Mouse (Mus musculus): ENCODE data around the gene Mamstr.

Mamstr gene

DNA sequence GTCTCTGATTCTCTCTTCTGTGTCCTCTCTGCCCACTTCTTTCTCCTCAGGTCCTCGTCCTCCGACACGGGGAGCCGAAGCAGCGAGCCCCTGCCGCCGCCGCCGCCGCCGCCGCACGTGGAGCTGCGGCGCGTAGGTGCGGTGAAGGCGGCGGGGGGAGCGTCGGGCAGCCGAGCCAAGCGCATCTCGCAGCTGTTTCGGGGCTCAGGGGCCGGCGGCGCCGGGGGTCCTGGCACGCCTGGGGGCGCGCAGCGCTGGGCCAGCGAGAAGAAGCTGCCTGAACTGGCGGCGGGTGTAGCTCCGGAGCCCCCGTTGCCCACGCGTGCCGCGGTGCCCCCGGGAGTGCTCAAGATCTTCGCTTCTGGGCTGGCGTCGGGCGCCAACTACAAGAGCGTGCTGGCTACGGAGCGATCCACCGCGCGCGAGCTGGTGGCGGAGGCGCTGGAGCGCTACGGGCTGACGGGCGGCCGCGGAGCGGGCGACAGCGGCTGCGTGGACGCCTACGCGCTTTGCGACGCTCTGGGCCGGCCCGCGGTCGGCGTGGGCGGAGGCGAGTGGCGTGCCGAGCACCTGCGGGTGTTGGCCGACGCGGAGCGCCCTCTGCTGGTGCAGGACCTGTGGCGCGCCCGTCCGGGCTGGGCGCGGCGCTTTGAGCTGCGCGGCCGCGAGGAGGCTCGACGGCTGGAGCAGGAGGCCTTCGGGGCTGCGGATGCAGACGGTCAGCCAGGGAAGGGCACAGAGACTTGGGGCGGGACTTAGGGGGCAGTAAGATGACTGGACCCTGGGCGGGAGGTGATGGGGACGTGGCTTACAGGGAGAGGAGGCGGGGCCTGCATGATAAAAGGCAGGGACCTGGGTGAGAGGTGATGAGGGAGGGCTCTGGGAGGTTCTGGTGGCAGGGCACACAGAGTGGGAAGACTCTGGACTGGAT, 11.1 kb upstream of the Mamstr start:
- peak; percentile 97 for DNase-seq (ENCODE audit: low read depth, low spot score)

DNA sequence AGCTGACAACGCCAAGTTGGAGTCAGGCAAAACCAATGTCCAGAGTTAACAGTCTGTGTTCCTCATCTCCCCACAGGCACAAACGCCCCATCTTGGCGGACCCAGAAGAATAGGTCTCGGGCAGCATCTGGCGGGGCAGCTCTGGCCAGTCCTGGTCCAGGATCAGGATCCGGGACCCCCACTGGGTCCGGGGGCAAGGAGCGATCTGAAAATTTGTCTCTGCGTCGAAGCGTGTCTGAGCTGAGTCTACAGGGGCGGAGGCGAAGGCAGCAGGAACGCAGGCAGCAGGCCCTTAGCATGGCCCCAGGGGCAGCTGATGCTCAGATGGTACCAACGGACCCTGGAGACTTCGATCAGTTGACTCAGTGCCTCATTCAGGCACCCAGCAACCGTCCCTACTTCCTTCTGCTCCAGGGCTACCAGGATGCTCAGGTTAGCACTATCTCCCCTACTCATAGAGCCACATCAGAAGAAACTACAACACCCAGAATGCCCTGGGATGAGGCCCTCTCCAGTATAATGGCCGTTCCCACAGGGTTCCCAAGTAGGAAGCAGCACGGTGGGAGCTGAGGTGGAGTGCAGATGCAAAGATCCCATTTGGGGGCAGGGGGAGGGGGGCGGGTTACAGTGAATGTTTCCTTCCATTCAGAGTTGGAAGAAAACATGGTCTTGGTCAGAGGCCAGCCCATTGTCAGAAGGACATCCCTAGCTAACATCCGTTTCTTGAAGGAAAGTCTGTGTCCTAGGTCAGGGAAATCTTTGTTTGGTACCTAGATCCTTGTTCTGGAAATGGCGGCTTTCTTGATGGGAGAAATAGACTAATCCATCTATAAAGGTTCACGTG, 9.5 kb upstream of the Mamstr start:
- DNase-seq (ENCODE audit: low read depth, low spot score), result no peak

DNA sequence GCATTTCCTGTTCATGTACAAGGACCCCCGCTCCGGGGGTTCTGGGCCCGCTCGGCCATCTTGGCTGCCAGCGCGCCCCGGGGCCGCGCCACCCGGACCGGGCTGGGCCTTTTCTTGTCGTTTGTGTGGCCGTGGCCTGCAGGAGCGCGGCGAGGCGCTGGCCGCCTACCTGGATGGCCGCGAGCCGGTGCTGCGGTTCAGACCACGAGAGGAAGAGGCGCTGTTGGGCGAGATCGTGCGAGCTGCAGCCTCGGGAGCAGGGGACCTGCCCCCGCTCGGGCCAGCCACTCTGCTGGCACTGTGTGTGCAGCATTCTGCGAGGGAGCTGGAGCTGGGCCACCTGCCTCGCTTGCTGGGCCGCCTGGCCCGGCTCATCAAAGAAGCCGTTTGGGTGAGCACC, 7.3 kb upstream of the Mamstr start:
- DNase-seq (ENCODE audit: low read depth, low spot score), result peak; percentile 82

DNA sequence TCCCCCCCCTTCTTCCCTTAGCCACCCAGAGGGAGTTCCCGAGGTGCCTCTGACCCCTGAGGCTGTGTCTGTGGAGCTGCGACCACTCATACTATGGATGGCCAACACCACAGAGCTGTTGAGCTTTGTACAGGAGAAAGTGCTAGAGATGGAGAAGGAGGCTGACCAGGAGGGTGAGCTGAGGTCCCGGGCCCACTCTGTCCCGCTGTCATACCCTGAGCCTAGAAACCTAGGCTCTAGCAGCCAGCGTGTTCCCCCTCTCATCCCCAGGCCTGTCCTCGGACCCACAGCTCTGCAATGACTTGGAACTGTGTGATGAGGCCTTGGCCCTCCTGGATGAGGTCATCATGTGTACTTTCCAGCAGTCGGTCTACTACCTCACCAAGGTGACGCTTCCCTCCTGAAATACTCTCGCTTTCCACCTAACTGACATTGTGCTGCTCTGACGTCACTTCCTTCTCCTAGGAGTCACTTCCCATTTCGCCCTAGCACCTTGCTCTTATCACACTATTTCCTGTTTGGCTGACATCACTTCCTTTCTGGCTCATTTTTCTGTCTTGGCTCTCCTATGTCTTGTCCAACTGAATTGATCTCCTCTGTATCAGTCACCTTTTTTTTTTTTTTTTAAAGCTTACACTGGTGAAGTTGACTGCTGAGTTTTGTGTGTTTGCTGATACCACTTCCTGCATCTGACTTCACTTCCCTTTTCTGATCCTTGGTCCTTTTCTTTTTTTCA, 4.7 kb upstream of the Mamstr start:
- no peak for DNase-seq (ENCODE audit: low read depth, low spot score)

DNA sequence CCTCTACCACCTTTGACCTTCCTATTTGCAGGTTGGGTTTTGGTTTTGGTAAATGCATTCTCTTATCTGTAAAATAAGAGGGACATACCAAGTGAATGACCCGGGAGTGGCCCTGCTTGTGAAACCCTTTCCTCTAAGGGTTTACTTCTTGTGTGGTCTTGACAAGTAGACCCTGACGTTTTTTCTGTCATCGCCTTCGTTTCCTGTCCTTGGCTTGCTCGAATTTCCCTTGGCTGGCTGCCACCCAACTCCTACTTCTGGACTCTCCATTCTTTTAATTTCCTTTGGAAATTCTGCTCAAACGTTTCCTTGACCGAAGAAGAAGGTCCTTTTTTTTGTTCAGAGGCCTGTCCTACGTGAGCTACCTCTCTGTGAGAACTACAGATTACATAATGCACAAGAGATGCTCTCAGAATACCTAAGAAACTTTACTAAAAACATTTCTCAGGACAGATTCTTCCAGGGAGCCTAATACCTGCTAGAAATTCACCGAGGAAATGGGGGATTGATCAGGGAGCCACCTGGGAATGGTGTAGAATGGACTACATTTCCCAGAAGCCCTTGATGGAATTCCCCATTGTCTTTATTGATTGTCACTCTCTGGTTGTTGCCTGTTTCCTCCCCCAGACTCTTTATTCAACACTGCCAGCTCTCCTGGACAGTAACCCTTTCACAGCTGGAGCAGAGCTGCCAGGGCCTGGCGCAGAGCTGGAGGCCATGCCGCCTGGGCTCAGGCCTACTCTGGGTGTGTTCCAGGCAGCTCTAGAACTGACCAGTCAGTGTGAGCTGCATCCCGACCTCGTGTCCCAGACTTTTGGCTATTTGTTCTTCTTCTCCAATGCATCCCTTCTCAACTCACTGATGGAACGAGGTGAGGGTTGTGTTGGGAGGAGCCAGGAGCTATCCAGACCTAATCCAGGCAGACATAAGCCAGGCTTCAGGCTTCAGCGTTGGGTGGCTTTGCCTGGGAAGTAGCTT, 3.8 kb upstream of the Mamstr start:
- no peak for DNase-seq (ENCODE audit: low read depth, low spot score)

DNA sequence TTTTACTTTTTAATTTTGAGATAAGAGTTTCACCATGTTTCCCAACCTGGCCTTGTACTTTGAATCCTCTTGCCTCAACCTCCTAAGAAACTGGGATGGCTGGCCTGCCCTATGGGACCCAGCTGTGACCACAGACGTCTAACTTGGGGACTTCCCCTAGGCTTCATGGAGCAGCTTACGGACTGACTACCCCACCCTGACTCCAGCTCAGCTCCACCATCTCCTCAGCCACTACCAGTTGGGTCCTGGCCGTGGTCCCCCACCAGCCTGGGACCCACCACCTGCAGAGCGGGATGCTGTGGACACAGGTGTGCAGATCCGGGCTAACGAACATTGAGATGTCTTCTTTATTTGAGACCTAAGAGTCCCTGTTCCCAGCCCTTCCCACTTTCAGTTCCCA, 2.1 kb upstream of the Mamstr start:
- DNase-seq (ENCODE audit: low read depth, low spot score), result no peak

DNA sequence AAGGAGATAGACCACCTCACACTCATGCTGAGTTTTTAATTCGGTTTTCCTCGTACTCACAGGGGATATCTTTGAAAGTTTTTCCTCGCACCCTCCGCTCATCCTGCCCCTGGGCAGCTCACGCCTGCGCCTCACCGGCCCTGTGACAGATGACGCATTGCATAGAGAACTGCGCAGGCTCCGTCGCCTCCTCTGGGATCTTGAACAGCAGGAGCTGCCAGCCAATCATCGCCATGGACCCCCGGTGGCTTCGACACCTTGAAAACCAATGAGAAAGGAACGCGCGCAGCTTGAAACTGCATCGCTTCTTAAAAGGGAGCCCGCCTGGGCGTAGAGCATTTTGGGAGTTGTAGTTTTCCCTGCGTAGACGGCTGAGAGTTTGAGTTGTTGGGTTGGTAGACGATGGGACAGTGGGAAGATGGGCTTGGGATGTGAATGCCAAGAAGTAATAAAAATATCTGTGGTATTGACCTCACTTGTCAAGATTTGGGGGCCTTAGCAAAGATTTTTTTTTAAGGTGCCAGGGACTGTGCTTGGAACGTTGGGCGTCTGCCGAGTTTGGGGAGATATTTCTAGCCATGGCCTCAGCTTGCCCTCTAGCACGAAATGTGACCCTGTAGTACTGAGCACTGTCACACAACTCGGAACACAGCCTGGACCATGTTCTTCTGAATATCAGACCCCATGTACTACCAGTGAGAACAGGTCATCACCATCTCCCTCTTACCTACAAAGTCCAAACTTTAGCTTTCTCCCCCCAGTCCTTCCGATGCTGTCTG, 965 bp upstream of the Mamstr start:
- peak; percentile 100 for DNase-seq (ENCODE audit: low read depth, low spot score)

DNA sequence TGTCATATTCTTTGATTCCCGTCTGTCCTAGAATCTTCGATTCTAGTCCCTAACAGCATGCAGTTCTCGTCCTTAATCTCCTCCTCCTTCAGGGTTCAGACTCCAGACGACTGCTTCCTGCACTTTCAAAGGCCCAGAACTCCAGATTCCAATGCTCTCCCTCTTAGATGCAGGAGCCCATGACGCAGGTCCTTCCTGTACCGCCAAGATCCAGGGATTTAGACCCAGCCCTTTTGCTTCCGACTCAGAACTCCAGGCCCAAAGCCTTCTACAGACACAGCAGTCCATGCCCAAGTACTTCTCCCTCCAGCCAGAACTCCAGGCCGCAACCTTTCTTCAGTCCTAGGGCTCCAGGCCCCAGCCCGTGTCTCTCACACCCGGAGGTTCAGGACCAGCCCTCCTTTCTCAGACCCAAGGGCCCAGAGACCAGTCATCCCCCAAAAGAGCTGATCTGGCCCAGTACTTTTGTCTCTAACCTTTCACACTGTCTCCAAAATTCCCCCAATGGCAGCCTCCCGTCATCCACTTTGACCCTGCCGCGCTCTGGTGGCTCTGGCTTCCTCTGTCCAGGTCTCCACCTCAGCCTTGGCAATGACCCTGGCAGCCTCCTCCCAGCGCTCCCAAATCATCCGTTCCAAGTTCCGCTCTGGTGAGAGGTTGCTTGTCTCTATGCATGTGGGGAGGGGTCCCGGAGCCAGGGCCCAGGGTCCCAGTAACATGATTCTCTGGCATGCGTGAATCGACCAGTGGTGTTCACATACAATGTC, 597 bp downstream of the Mamstr start:
- DNase-seq (ENCODE audit: low read depth, low spot score), result no peak

DNA sequence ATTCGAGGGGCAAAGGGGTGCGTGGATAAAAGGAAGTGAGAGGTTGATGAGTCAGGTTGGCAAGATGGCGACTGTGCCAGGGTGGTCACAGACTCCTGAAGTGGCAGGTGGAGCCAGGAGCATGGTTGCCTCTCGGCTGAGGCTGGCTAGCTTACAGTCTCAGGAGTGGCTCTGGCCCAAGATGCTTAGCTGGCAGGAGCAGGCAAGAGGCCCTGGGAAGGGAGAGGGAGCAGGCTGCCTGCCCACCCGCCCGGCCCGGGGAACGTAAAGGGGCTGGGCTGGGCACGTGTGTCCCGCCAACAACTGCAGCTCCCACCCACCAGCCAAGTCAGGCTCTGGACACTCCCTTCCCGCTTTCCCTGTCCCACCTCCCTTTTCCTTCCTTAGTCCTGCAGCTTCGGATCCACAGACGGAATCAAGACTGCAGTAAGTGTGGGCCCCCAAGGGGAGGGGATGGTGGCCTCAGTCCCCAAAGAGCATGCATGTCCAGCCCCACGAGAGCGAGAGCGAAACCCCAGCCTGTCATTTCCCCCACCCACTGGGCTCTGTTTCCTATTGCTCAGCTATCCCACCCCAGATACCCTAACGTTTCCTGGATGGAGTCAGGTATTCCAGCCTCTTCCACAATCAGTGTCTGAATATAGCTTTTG, 1.7 kb downstream of the Mamstr start:
- peak; percentile 69 for DNase-seq (ENCODE audit: low read depth, low spot score)

DNA sequence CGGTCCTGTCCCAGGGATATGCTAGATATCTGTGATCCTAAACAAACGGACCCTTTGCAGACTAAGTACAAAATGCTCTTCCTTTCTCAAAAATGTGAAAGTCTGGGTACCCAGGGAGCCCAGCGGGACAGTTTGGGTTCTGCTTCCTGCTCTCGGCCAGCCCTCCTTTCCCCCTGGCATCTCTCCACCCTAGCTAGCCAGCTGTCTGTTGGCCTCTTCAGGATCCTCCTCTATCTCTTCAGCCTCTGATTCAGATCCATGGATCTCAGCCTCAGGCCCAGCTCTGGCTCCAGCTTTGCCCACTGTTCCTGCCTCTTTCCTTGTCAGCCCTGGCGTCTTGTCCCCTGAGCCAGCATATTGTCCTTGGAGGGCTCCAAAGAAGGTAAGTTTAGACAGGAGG, 2.3 kb downstream of the Mamstr start:
- DNase-seq (ENCODE audit: low read depth, low spot score), result peak; percentile 55

DNA sequence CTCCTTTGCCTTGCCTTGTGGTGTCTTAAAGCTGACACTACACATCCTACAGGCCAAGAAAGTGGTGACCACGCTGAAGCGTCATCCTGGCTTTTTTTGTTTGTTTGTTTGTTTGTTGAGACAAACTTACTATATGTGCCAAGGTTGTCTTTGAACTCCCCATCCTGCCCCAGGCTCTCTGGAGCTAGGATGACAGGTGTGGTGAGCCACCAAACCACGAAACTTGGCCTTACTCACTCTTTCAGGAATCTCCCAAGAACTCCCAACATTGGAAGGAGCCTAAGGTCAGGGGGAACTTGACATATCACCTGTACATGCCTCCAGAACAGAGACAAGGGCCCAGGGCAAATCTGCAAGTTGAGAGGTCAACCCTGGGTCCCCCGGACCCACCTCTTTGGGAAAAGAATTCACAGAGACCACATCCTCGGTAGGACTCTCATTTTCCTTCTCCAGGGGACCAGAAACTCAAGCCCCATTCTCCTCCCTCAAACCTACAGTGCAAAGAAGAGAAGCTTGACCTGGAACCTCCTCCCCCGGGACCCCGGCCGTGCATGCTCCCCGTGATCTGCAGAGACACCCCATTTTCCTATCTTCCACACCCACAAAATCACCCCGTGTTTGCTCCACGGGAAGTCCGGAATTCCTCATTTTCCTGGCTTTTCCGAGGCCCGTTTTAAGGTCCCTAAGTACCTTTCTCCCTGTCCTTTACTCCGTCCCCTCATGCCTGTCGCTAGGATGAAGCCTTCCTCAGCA, 2.9 kb downstream of the Mamstr start:
- DNase-seq (ENCODE audit: low read depth, low spot score), result no peak

DNA sequence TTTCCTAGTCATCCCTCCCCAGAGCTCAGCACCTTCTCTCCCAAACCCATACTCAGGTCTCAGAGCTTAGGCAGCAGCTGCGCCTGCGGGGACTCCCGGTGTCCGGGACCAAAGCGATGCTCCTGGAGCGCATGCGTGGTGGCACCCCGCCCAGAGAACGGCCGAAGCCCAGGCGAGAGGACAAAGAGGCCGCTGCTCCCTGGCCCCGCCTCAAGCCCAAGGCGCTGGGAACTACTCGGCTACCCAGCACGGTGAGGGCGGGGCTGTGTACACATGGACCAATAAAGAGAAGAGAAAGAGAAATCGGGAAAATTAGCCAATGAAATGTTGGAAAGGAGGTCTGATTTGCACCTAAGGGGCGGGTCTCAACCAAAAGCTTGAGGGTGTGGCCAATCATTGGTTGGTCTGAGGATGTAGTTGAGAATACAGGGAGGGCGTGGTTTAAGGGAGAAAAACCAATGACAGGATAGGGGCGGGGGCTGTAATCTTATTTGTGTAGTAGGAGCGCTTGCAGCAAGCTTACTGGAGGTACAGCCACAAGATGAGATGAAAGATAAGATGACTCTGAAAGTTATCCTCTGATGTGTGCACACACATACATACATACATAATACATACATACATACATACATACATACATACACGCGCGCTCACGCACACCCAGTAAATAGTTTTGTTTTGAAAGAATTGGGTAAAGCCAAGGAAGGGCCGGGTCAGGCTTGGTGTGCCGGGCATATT, 3.8 kb downstream of the Mamstr start:
- DNase-seq (ENCODE audit: low read depth, low spot score), result peak; percentile 99

DNA sequence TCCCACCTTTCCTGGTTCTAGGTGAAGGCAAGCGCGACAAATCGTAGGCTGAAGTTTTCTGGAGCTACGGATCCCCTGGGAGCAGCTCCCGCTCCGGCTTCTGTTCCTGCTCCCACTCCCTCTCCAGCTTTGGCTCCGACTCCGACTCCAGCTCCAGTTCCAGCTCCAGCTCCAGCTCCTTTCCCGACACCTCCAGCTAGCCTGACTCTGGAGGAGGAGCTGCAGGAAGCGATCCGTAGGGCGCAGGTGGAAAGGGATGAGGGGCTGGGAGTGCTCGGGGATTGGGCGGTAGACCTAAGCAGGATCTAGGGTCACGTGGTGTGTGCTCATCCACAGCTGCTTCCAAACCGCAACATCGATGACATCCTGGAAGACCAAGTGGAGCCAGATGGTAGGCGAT, 4.4 kb downstream of the Mamstr start:
- peak; percentile 96 for DNase-seq (ENCODE audit: low read depth, low spot score)

DNA sequence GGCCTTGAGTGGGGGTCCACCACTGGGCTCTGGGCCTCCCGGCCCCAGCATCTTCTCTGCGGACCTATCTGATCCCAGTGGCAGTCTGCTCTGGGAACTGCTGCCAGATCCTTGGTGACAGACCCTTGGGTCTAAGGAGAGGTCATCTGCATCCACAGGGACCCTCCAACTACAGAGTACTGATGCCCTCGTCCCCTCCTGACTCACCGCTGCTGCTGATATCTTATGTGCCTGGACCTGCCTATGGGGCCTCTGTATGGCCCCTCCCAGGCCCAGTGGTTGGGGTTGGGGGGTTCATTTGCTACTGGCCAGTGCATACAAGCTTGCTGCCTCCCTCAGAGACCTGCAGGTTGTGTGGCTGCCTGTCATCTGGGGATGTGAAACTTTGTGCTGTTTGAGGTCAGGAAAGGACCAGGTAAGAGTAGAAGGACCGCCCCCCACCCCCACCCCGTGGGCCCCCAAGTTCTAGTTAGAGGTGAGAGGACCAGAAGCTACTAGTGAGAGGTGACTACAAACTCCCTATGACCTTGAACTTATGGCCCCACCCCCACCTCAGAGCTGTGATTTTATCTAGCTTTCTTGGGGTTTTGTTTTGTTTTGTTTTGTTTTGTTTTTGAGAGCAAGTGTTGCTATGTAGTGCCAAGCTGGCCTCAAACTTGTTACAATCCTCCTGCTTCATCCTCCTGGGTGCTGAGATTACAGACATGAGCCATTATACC, 5.3 kb downstream of the Mamstr start:
- DNase-seq (ENCODE audit: low read depth, low spot score), result no peak

DNA sequence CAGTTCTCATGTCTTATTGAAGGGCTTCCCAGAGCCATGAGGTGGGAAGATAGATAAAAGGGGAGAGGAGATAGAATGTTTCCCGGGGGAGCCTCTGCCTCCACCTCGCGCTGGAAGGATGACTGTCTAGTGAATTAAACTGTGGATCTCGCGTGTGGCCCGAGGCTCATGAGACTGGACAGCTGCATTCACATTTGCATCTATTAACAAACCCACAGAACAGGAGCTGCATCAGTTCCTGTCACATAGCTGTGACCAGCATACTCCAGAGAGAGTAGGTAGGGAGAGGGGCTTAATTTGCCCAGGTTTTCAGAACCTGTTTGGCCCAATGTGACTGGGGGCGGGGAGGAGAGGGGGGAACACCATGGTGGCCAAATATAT, 5.8 kb downstream of the Mamstr start:
- DNase-seq (ENCODE audit: low read depth, low spot score), result no peak

DNA sequence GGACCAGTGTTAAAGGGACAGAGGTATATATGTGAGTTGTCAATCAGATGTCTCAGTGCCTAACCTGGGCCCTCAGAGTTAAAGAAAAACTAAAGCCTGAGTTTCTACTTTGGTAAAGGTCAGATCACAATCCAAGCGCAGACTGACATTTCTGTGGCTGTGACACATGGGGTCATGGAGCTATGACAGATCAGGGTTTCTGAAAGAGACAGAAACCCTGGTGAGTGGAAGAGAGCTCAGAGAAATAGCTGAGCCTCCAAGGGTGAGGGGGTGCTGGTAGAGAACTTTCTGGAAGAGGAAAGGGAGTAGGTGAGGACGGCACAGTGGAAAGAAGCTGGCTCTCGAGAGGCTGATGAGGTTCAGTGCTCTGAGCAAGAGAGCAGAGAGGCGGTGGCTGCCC, 6.9 kb downstream of the Mamstr start:
- no peak for DNase-seq (ENCODE audit: low read depth, low spot score)

DNA sequence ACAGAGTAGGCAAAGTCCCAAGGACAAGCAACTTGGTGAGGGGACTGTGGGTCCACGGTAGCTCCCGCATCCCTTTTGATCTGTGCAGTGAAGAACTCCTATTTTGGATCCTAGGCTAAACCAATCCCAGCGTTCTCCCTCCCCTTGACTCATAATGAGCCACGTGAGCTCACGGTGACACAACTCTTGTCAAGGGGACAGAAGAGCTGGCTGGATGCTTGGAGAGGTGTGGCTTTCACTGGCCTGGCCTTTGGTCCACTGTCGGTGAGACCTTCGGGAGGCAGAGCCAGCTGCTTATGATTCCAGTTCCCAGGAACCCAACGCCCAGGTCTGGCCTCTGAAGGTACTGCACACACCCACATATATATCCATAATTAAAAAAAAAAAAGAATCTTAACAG, 9.6 kb downstream of the Mamstr start:
- no peak for DNase-seq (ENCODE audit: low read depth, low spot score)

Measured in brain, adult 2 months (tissue).